Mouse (Mus musculus): ENCODE results near the gene Olfr1170.

Olfr1170 gene

GRCm38 (mm10) chr2:88228234-88228633 lies at the start of gene Olfr1170:
Gene Olfr1170, minus strand, starts transcription at chr2:88228334.
- no peak for DNase-seq

- DNase-seq: no peak
Measured at GRCm38 (mm10) chr2:88220784-88221183, 7.3 kb downstream of the Olfr1170 start.

- no peak for DNase-seq
Measured at GRCm38 (mm10) chr2:88181580-88181979, 46.6 kb downstream of the Olfr1170 start, which contains the start of gene Olfr1168. Gene Olfr1168, plus strand, starts transcription at chr2:88181880.

Data from cerebellum, adult 11 months (tissue).